Mouse (Mus musculus): ENCODE measurements around the gene Tnip2. TPM values are rescaled to one million over a fixed set of nuclear protein-coding genes. Genes with fewer than 3 reads are reported as not detected.

Tnip2 gene
- polyA plus RNA-seq, 1 experiment: not detected

DNA sequence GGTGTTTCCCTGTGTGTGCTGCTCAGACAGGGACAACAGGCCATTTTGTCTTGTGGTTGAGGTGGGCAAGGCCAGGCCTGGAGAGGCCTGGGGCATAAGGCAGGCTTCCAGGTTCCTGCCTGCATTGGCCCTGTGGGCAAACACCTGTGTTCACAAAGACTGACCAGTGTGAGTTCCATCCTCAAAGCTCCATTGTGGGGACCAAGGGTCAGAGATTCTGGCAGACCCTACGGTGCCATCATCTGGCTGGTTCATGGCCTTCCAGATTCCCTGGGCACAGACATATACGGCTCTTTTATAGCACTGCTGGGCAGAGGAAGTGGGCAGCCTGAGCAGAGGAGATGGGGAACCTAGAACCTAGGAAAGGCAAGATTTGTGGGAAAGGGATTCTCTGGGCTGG, 13.6 kb upstream of the Tnip2 start:
- Histone ChIP-seq H3K4me1 (ENCODE audit: control insufficient read depth) (peaks cover 36% of the 10 kb centered on the region), H3K36me3 (ENCODE audit: control insufficient read depth) (no peaks in the 10 kb centered on the region), H3K9me3 (ENCODE audit: control insufficient read depth, low read length) (no peaks in the 10 kb centered on the region), H3K4me3 (replicated peaks) (no peak overlapping the region), H3K27me3 (ENCODE audit: control insufficient read depth) (peaks cover 7% of the 10 kb centered on the region)
- TF ChIP-seq GATA1 (IDR thresholded peaks at IDR 0.05; ENCODE audit: low read length): no peak
- no peak for TF ChIP-seq TAL1 (IDR thresholded peaks at IDR 0.05; ENCODE audit: low read length)

DNA sequence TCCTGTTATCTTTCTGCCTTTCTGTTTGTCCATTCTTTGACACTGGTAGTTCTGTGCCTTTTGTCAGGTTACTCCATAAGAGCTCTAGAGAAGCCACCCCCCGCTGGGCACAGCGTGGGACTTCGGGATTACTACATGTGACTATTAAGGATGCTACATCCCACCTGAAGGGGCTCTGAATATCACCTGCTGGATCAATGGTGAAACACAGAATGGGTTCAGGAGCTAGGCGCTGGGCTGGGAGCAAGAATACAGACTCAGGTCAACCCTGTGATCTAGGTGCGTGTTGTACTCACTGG, 12.6 kb upstream of the Tnip2 start:
- peak overlapping the region; percentile 69 for H3K4me3 ChIP-seq (replicated peaks)
- H3K36me3 ChIP-seq (ENCODE audit: control insufficient read depth): no peaks in the 10 kb centered on the region
- peaks cover 7% of the 10 kb centered on the region for H3K27me3 ChIP-seq (ENCODE audit: control insufficient read depth)
- no peaks in the 10 kb centered on the region for H3K9me3 ChIP-seq (ENCODE audit: control insufficient read depth, low read length)
- TF ChIP-seq TAL1 (IDR thresholded peaks at IDR 0.05; ENCODE audit: low read length) (no peak), GATA1 (IDR thresholded peaks at IDR 0.05; ENCODE audit: low read length) (no peak)
- peaks cover 38% of the 10 kb centered on the region for H3K4me1 ChIP-seq (ENCODE audit: control insufficient read depth)

DNA sequence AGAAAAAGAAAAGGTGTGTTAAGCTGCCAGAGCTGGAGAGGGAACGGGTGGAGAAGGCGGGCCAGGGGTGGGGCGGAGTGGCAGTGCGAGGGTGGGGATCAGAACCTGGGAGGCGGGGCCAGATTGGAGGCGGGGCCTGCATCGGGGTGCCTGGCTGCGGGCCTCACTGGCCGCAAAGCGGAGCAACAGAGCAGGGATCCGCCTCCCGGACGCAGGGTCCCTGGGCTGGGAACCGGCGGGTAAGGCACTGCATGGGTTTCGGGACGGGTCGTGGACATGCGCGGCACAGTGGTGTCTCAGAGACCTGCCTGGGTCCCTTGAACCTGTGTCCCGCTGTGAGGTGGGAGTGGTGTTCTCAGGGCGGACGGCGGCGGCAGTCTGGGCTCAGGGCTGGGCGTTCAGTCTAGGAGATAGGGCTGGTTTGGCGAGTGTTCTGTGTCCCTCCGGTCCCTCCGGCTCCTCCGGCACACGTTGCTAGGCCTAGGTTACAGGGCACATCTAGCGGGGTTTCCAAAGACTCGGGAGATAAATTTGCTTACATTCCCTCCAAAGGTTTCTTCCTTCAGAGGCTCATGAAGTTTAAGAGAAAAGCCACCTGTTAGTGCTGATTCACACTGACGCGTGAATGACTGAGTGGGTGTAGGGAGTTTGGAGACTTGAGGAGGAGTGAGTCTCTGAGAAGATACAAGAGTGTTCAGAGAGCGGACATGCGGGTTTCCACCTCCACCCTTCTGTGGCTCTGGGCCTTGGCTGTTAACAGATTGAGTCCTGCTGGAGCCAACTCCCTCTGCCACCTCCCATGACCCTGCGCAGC, 12.1 kb upstream of the Tnip2 start, which contains the start of gene Sh3bp2:
Gene Sh3bp2, plus strand, starts transcription at position 176 of the 814 bp plus-strand sequence.
- Histone ChIP-seq H3K36me3 (ENCODE audit: control insufficient read depth) (no peaks in the 10 kb centered on the region), H3K27me3 (ENCODE audit: control insufficient read depth) (peaks cover 7% of the 10 kb centered on the region), H3K4me3 (replicated peaks) (peak within 1 kb of the TSS; percentile 69), H3K9me3 (ENCODE audit: control insufficient read depth, low read length) (no peaks in the 10 kb centered on the region), H3K4me1 (ENCODE audit: control insufficient read depth) (peaks cover 41% of the 10 kb centered on the region)
- no peak for TF ChIP-seq TAL1 (IDR thresholded peaks at IDR 0.05; ENCODE audit: low read length)
- no peak for TF ChIP-seq GATA1 (IDR thresholded peaks at IDR 0.05; ENCODE audit: low read length)

DNA sequence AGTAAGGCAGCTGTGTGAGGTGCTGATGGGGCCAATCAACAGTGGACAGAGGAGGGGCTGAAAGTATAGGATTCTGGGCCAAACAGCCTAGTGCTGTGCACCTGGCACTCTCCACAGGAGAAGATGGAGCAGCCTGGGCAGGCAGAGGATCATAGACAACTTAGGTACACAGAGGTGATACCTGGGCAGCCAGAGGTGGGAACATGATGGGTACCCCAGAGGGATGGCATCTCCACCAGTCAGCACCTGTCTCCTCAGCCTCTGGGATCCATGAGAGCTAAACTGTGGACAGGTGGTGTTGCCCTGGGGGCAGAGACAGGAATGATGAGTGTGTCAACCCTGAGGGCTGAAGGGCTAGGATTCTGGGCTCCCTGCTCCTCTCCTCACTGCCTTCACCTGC, 10.7 kb upstream of the Tnip2 start:
- Histone ChIP-seq H3K4me3 (replicated peaks) (no peak overlapping the region), H3K9me3 (ENCODE audit: control insufficient read depth, low read length) (no peaks in the 10 kb centered on the region), H3K36me3 (ENCODE audit: control insufficient read depth) (no peaks in the 10 kb centered on the region), H3K4me1 (ENCODE audit: control insufficient read depth) (peaks cover 44% of the 10 kb centered on the region), H3K27me3 (ENCODE audit: control insufficient read depth) (peaks cover 7% of the 10 kb centered on the region)
- TF ChIP-seq TAL1 (IDR thresholded peaks at IDR 0.05; ENCODE audit: low read length) (no peak), GATA1 (IDR thresholded peaks at IDR 0.05; ENCODE audit: low read length) (no peak)

DNA sequence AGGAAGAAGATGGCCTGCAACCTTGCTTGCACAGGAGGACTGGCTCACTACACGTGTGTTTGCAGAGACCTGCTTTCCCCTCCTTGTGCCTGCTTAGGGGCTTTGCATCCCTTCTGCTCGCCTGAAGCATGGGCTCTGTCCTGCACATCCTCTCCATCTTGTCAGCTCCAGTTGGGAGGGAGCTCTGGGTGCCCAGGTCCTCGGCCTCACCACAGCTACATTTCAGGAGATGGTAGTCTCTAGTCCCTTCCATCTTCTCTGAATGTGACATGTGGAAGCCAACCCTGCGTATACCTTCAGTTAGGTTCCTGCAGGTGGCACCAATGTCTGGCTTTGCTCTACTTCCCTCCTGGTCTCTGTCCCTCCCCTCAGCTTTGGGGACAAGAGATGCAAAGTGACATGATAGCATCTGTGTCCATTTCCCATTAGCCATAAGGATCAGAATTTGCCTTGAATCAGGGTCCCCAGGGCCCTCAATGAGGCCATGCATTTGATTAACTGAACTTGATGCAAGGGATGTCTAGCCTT, 10.2 kb upstream of the Tnip2 start:
- peaks cover 44% of the 10 kb centered on the region for H3K4me1 ChIP-seq (ENCODE audit: control insufficient read depth)
- no peaks in the 10 kb centered on the region for H3K9me3 ChIP-seq (ENCODE audit: control insufficient read depth, low read length)
- no peak for TF ChIP-seq TAL1 (IDR thresholded peaks at IDR 0.05; ENCODE audit: low read length)
- no peak for TF ChIP-seq GATA1 (IDR thresholded peaks at IDR 0.05; ENCODE audit: low read length)
- H3K27me3 ChIP-seq (ENCODE audit: control insufficient read depth): peaks cover 7% of the 10 kb centered on the region
- no peak overlapping the region for H3K4me3 ChIP-seq (replicated peaks)
- no peaks in the 10 kb centered on the region for H3K36me3 ChIP-seq (ENCODE audit: control insufficient read depth)

DNA sequence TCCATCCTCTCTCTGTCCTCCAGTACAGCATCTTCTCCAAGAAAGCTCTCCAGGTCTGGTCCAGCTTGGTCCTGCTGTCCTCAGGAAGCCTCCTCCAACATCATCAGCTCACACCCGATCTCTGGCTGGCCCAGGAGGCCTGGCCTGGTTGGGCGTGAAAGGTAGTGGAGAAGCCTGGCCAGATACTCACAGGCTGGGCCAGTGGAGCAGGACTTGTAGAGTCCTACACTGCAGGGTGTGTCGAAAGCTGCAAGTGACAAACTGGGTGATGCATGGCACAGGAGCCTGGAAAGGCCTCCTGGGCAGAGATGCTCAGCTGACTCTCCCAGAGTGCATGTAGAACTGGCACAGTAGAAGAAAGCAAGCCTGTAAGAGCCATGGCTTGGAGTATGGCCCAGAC, 7.5 kb upstream of the Tnip2 start:
- H3K36me3 ChIP-seq (ENCODE audit: control insufficient read depth): no peaks in the 10 kb centered on the region
- H3K4me3 ChIP-seq (replicated peaks): no peak overlapping the region
- H3K27me3 ChIP-seq (ENCODE audit: control insufficient read depth): peaks cover 7% of the 10 kb centered on the region
- H3K4me1 ChIP-seq (ENCODE audit: control insufficient read depth): peaks cover 34% of the 10 kb centered on the region
- H3K9me3 ChIP-seq (ENCODE audit: control insufficient read depth, low read length): no peaks in the 10 kb centered on the region
- no peak for TF ChIP-seq TAL1 (IDR thresholded peaks at IDR 0.05; ENCODE audit: low read length)
- no peak for TF ChIP-seq GATA1 (IDR thresholded peaks at IDR 0.05; ENCODE audit: low read length)

DNA sequence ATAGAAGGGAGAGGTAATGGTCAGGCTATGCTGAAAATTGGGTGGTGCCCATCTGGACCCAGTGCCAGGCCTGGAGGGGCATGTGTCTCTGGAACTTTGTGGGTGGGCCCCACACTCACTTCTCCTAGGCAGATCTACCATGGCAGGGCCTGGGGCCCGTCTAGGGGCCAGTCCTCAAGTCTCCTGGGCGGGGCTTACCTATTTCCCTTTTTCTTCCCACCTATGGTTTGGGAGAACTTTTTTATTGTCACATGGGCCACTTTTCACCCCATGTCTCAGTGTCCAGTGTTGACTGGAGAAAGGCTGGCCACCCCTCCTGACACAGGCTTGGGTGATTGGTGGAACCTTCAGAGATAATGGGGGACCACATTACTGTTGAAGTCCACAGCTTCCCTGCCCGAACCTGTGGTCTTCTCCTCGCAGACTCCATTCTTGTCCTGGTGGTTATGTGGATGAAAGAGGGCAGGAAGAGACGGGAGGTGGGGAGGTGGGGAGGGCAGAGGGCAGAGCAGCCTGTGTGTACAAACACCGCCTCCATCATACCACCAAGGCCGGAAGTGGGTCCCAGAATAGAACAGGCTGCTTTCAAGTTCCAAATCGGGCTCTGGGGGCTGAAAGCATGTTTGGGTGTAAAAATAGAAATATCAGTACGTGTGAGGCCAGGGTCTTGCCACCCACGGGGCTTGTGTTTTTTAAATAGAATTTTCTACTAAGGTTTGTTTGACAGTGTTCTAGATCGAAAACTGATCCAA, 6.8 kb upstream of the Tnip2 start:
- peaks cover 29% of the 10 kb centered on the region for H3K4me1 ChIP-seq (ENCODE audit: control insufficient read depth)
- no peaks in the 10 kb centered on the region for H3K9me3 ChIP-seq (ENCODE audit: control insufficient read depth, low read length)
- no peak for TF ChIP-seq GATA1 (IDR thresholded peaks at IDR 0.05; ENCODE audit: low read length)
- TF ChIP-seq TAL1 (IDR thresholded peaks at IDR 0.05; ENCODE audit: low read length): no peak
- no peaks in the 10 kb centered on the region for H3K36me3 ChIP-seq (ENCODE audit: control insufficient read depth)
- peaks cover 7% of the 10 kb centered on the region for H3K27me3 ChIP-seq (ENCODE audit: control insufficient read depth)
- H3K4me3 ChIP-seq (replicated peaks): no peak overlapping the region

DNA sequence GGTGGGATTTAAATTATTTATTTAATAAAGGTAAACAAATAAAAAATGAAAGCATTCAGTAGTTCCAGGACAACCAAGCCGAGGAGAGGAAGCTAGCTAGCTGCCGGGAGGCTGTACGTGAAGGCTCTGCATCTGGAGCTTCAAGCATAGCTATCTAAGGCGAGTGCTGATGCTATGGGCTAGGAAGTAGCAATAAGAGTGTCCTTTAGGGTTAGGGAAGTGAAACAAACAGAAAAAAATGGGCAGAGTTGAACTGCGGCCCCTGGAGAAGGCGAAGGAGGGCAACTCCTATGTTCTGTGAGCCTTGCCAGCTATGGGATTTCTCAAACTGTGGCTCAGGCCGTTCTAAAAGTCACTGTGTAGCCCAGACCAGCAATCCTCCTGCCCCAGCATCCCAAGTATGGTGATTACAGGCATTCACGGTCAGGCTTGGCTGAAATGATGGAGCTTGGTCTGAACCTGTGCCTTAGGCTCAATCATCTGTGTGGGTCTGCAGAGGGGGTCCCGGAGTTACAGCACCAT, 5.7 kb upstream of the Tnip2 start:
- Histone ChIP-seq H3K4me3 (replicated peaks) (no peak overlapping the region), H3K36me3 (ENCODE audit: control insufficient read depth) (no peaks in the 10 kb centered on the region), H3K27me3 (ENCODE audit: control insufficient read depth) (peaks cover 5% of the 10 kb centered on the region), H3K9me3 (ENCODE audit: control insufficient read depth, low read length) (no peaks in the 10 kb centered on the region), H3K4me1 (ENCODE audit: control insufficient read depth) (peaks cover 37% of the 10 kb centered on the region)
- TF ChIP-seq TAL1 (IDR thresholded peaks at IDR 0.05; ENCODE audit: low read length) (no peak), GATA1 (IDR thresholded peaks at IDR 0.05; ENCODE audit: low read length) (no peak)

DNA sequence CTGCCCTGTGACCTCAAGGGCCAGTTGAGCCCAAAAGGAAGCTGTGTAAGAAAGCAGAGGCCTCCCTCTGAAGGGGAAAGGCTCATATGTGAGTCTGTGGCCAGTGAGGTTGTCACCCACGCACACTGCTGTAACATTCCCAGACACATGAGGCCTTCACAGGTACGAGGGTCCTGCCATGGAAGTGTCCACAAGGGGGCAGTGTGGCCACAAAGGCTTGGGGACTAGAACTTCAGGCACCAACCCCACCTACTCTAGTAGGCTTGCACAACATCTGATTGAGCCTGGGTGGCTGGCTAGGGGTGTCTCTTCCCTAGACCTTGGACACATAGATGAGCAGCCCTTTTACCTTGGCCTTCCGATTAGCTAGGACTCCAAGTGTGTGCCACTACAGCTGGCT, 4.1 kb upstream of the Tnip2 start:
- Histone ChIP-seq H3K9me3 (ENCODE audit: control insufficient read depth, low read length) (no peaks in the 10 kb centered on the region), H3K27me3 (ENCODE audit: control insufficient read depth) (peaks cover 7% of the 10 kb centered on the region), H3K4me1 (ENCODE audit: control insufficient read depth) (peaks cover 48% of the 10 kb centered on the region), H3K4me3 (replicated peaks) (no peak overlapping the region), H3K36me3 (ENCODE audit: control insufficient read depth) (no peaks in the 10 kb centered on the region)
- TF ChIP-seq TAL1 (IDR thresholded peaks at IDR 0.05; ENCODE audit: low read length): no peak
